Mouse (Mus musculus): ENCODE measurements around the gene Arhgap45. TPM values are rescaled to one million over a fixed set of nuclear protein-coding genes. Genes with fewer than 3 reads are reported as not detected.

Gene Arhgap45
- polyA plus RNA-seq, 1 experiment from 2014 or later: 1.7 TPM

DNA sequence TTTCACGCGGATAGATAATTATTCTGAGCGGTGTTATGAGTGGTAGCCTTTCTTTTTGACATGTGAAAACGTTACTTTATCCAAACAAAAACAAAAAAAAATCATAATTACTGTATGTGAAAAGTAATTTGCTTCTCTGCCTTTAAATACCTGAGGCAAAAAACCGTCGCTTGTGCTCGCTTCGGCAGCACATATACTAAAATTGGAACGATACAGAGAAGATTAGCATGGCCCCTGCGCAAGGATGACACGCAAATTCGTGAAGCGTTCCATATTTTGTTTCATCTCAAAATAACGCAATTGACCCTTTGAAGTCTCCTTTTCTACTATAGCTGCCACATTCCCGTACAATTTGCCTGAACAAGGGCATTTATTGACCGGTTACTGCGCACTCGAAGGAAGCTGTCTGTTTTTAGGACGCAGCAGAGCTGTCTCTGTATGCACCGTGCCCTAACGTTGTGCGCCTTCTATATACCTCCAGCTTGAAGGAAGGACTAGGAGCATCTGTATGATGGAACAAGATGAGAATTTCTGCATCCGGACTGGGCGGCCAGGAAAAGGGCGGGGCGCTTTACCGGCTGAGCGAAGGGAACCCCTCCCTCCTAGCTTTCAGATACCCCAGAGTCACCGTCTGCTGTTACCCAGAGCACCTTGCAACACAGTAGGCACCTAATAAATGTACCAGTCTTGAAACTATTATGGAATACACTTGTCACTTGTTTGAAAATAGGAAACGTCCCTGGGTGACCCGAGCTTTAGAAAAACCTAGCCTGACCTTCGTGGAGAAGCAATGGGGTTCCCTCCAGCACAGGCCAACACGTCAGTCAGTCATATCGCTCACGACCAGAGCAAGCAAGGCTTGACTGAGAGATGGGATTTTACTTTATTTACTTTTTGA, 30.9 kb upstream of the Arhgap45 start:
- Histone ChIP-seq H3K9ac (ENCODE audit: low read depth, low read length) (peak overlapping the region; percentile 93), H3K4me2 (ENCODE audit: low read length) (peak overlapping the region; percentile 98), H3K4me3 (ENCODE audit: low read length) (peak overlapping the region; percentile 80), H3K27ac (ENCODE audit: low read depth, low read length) (peak overlapping the region; percentile 94), H3K4me1 (ENCODE audit: control insufficient read depth, insufficient read depth, low read depth, low read length) (peaks cover 31% of the 10 kb centered on the region), H3K27me3 (replicated peaks; ENCODE audit: control insufficient read depth, insufficient read depth, low read length) (peaks cover 24% of the 10 kb centered on the region), H3K36me3 (ENCODE audit: control insufficient read depth, insufficient read depth, low read length) (no peaks in the 10 kb centered on the region), H3K9me3 (ENCODE audit: control insufficient read depth, low read length) (no peaks in the 10 kb centered on the region)
- 3% methylated on average over 35 of the region's 35 CpGs for WGBS
- peak; percentile 12; the same call in 1 of the 2 replicates for ATAC-seq

DNA sequence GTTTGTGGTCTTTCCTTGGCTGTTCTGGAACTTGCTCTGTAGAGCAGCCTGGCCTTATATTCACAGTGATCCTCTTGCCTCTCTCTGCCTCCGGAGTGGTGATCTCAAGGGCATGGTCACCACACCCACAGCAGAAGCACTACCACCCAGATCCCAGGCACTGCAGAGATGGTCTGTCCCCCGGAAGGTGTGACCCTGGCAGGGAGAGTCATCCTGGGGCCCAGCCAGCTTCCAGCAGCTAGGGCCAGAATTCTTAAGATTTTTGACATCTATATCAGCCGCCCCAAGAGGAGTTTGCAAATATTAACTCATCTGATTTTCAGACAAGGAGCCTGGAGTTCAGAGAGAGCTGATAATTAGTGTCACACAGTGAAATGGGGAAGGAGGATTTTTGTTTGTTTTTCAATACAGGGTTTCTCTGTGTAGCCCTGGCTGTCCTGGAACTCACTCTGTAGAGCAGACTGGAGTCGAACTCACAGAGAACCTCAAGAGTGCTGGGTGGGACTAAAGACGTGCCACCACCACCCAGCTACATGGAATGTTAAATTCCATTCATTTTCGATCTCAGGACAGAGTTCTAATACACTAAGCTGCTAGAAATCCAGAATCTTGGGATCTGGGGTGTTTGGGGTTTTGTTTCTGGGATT, 30.1 kb upstream of the Arhgap45 start:
- H3K36me3 ChIP-seq (ENCODE audit: control insufficient read depth, insufficient read depth, low read length): no peaks in the 10 kb centered on the region
- H3K27ac ChIP-seq (ENCODE audit: low read depth, low read length): peak overlapping the region; percentile 94
- ATAC-seq: no peak
- H3K9ac ChIP-seq (ENCODE audit: low read depth, low read length): peak overlapping the region; percentile 93
- peaks cover 27% of the 10 kb centered on the region for H3K4me1 ChIP-seq (ENCODE audit: control insufficient read depth, insufficient read depth, low read depth, low read length)
- peak overlapping the region; percentile 80 for H3K4me3 ChIP-seq (ENCODE audit: low read length)
- H3K9me3 ChIP-seq (ENCODE audit: control insufficient read depth, low read length): peaks cover 3% of the 10 kb centered on the region; the same call in 1 of the 2 replicates
- 43% methylated on average over 6 of the region's 6 CpGs for WGBS
- H3K4me2 ChIP-seq (ENCODE audit: low read length): peak overlapping the region; percentile 98
- H3K27me3 ChIP-seq (replicated peaks; ENCODE audit: control insufficient read depth, insufficient read depth, low read length): peaks cover 24% of the 10 kb centered on the region

GRCm38 (mm10) chr10:79986963-79987362, 29.5 kb upstream of the Arhgap45 start:
- peaks cover 23% of the 10 kb centered on the region for H3K4me1 ChIP-seq (ENCODE audit: control insufficient read depth, insufficient read depth, low read depth, low read length)
- H3K27ac ChIP-seq (ENCODE audit: low read depth, low read length): no peak overlapping the region
- H3K9me3 ChIP-seq (ENCODE audit: control insufficient read depth, low read length): peaks cover 6% of the 10 kb centered on the region
- no peak for ATAC-seq
- no peak overlapping the region for H3K4me3 ChIP-seq (ENCODE audit: low read length)
- peaks cover 24% of the 10 kb centered on the region for H3K27me3 ChIP-seq (replicated peaks; ENCODE audit: control insufficient read depth, insufficient read depth, low read length)
- no peaks in the 10 kb centered on the region for H3K36me3 ChIP-seq (ENCODE audit: control insufficient read depth, insufficient read depth, low read length)
- H3K4me2 ChIP-seq (ENCODE audit: low read length): peak overlapping the region; percentile 13; the same call in 1 of the 2 replicates
- no peak overlapping the region for H3K9ac ChIP-seq (ENCODE audit: low read depth, low read length)
- 4% methylated on average over 11 of the region's 11 CpGs for WGBS

DNA sequence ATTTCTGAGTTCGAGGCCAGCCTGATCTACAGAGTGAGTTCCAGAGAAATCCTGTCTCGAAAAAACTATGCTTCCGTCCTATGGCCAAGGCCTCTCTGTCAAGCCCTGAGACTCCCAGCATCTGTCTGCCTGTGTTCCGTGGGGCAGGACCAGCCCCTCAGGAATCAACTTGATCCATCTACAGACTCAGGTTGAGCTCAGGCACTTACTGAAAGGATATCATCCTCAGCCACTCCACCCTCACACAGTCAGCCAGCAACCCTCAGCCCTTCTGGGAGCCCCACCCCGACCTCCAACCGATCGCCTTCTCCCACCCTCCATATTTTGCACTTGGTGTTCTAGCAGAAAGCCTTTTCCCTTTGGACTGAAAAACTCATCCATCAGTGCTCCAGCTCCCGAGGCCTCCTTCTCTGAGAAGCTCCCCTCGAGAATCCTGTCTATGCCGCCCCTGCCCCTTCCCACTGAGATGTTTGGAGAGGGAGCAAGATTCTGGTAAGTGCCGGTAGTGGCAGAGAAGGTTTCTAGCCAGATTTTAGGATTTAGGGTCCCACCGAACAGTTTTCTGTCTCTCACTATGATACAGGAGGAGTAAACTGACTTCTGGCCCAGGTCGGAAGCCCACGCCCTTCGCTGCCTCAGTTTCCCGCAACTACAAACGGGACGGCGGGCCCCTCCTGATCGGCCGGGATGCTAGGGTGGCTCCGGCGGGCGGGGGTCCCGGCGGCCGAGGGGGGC, 28.5 kb upstream of the Arhgap45 start:
- Histone ChIP-seq H3K9ac (ENCODE audit: low read depth, low read length) (peak overlapping the region; percentile 51), H3K4me1 (ENCODE audit: control insufficient read depth, insufficient read depth, low read depth, low read length) (peaks cover 15% of the 10 kb centered on the region), H3K9me3 (ENCODE audit: control insufficient read depth, low read length) (peaks cover 6% of the 10 kb centered on the region), H3K4me3 (ENCODE audit: low read length) (peak overlapping the region; percentile 48), H3K36me3 (ENCODE audit: control insufficient read depth, insufficient read depth, low read length) (no peaks in the 10 kb centered on the region), H3K27me3 (replicated peaks; ENCODE audit: control insufficient read depth, insufficient read depth, low read length) (peaks cover 24% of the 10 kb centered on the region), H3K4me2 (ENCODE audit: low read length) (peak overlapping the region; percentile 62), H3K27ac (ENCODE audit: low read depth, low read length) (no peak overlapping the region)
- WGBS: 10% methylated on average over 27 of the region's 27 CpGs
- ATAC-seq: no peak

DNA sequence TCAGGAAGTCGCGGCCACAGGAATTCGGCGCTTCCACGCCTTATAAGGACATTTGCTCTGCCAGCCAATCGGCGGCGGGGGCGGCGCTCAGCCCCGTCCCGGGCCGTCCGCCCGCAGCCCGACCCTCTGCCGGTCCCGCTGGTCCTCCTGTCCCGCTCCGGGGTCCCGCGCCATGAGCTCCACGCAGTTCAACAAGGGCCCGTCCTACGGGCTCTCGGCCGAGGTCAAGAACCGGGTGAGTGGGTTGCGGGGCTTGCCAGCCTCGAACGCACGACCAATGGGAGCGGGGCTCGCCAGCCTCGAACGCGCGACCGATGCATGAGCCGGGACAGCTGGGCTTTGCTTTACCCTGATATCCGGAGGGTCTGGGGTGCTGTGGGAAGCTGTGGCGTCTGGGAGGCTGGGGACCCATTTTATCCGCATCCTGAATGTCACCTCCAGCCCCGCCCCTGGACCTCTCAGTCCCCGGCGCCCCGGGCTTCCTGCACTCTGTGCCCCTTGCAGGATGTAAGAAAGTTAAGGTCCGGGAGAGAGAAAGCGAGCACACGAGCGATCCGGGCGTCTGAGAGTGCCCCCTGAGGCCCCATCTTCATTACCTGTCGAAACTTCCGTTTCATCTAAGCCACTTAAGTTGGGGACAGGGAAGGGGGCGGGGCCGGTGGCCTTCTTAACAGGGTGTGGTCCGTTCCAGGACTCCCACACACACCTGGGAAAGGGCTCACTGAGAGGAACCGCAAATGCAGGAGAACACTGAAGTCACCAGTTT, 27.8 kb upstream of the Arhgap45 start, which contains the start of gene Cnn2:
Cnn2 (plus strand) TSS at position 79 of the 766 bp plus-strand sequence.
- Histone ChIP-seq H3K9me3 (ENCODE audit: control insufficient read depth, low read length) (peaks cover 6% of the 10 kb centered on the region), H3K4me2 (ENCODE audit: low read length) (peak within 1 kb of the TSS; percentile 62), H3K27ac (ENCODE audit: low read depth, low read length) (no peak within 1 kb of the TSS), H3K9ac (ENCODE audit: low read depth, low read length) (peak within 1 kb of the TSS; percentile 51), H3K4me3 (ENCODE audit: low read length) (peak within 1 kb of the TSS; percentile 48), H3K36me3 (ENCODE audit: control insufficient read depth, insufficient read depth, low read length) (no peaks in the 10 kb centered on the region), H3K4me1 (ENCODE audit: control insufficient read depth, insufficient read depth, low read depth, low read length) (peaks cover 9% of the 10 kb centered on the region), H3K27me3 (replicated peaks; ENCODE audit: control insufficient read depth, insufficient read depth, low read length) (peaks cover 24% of the 10 kb centered on the region)
- no peak for ATAC-seq
- WGBS: under 1% methylated on average over 41 of the region's 59 CpGs

DNA sequence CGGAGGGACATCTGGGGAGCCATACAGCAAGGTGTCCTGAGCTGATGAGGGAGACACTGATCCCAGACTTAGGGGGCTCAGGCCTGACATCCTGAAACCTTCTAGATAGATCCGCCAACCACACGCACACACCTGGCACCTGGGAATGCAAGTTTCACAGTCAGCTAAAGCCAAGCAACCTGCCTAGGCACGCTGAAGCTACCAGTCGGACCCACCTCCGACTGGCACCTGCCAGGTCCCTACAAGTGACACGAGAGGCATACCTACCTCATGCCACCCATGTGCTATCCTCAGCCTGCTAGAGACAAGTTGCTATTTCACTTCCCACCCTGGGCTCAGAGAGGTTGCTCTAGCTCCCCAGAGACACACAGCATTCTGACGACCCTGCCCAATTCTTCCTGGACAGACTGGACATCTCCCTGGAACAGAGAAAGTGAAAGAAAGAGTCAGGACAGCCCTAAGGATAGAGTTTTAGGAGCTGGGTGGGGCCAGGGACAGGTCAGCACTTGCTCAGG, 27.1 kb upstream of the Arhgap45 start:
- no peak overlapping the region for H3K27ac ChIP-seq (ENCODE audit: low read depth, low read length)
- H3K27me3 ChIP-seq (replicated peaks; ENCODE audit: control insufficient read depth, insufficient read depth, low read length): peaks cover 24% of the 10 kb centered on the region
- WGBS: 31% methylated on average over 8 of the region's 8 CpGs
- peak overlapping the region; percentile 62 for H3K4me2 ChIP-seq (ENCODE audit: low read length)
- H3K9me3 ChIP-seq (ENCODE audit: control insufficient read depth, low read length): peaks cover 6% of the 10 kb centered on the region
- no peak for ATAC-seq
- H3K9ac ChIP-seq (ENCODE audit: low read depth, low read length): no peak overlapping the region
- no peaks in the 10 kb centered on the region for H3K36me3 ChIP-seq (ENCODE audit: control insufficient read depth, insufficient read depth, low read length)
- H3K4me3 ChIP-seq (ENCODE audit: low read length): peak overlapping the region; percentile 48
- H3K4me1 ChIP-seq (ENCODE audit: control insufficient read depth, insufficient read depth, low read depth, low read length): peaks cover 9% of the 10 kb centered on the region

- WGBS: 16% methylated on average over 15 of the region's 15 CpGs
- Histone ChIP-seq H3K9ac (ENCODE audit: low read depth, low read length) (0 out of 2 replicates have a peak overlapping the region, but pooled peaks have one; percentile 24), H3K27me3 (replicated peaks; ENCODE audit: control insufficient read depth, insufficient read depth, low read length) (peaks cover 24% of the 10 kb centered on the region)
Measured at GRCm38 (mm10) chr10:79989870-79990269, 26.6 kb upstream of the Arhgap45 start.

DNA sequence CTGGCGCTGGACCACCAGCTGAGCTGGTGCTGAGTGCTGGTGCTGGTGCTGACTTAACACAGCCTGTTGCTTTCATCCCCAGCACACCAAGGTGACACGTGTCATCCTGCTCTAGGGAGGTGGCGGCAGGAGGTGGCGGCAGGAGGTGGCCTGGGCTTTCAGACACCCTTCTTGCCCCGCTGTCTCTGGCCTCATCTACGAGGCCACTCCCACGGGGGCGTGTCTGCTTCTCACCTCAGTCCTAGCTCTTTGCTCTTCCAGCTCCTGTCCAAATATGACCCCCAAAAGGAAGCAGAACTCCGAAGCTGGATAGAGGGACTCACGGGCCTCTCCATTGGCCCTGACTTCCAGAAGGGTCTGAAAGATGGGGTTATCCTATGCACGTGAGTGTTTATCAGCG, 25.4 kb upstream of the Arhgap45 start:
- WGBS: 58% methylated on average over 12 of the region's 12 CpGs
- Histone ChIP-seq H3K9me3 (ENCODE audit: control insufficient read depth, low read length) (peaks cover 6% of the 10 kb centered on the region), H3K27ac (ENCODE audit: low read depth, low read length) (no peak overlapping the region), H3K9ac (ENCODE audit: low read depth, low read length) (no peak overlapping the region), H3K27me3 (replicated peaks; ENCODE audit: control insufficient read depth, insufficient read depth, low read length) (peaks cover 24% of the 10 kb centered on the region), H3K36me3 (ENCODE audit: control insufficient read depth, insufficient read depth, low read length) (no peaks in the 10 kb centered on the region), H3K4me2 (ENCODE audit: low read length) (no peak overlapping the region), H3K4me3 (ENCODE audit: low read length) (no peak overlapping the region), H3K4me1 (ENCODE audit: control insufficient read depth, insufficient read depth, low read depth, low read length) (peaks cover 11% of the 10 kb centered on the region)
- no peak for ATAC-seq

More at GRCm38 (mm10) chr10:79989870-79990269, 26.6 kb upstream of the Arhgap45 start:
- Histone ChIP-seq H3K4me2 (ENCODE audit: low read length) (peak overlapping the region; percentile 62), H3K4me3 (ENCODE audit: low read length) (peak overlapping the region; percentile 48; the same call in 1 of the 2 replicates), H3K4me1 (ENCODE audit: control insufficient read depth, insufficient read depth, low read depth, low read length) (peaks cover 9% of the 10 kb centered on the region), H3K36me3 (ENCODE audit: control insufficient read depth, insufficient read depth, low read length) (no peaks in the 10 kb centered on the region), H3K27ac (ENCODE audit: low read depth, low read length) (no peak overlapping the region), H3K9me3 (ENCODE audit: control insufficient read depth, low read length) (peaks cover 6% of the 10 kb centered on the region)
- no peak for ATAC-seq

All from hindbrain, embryonic 16.5 days (tissue).